Mouse (Mus musculus): Measurements from ENCODE around the gene Sirt5.

The Sirt5 gene

GRCm38 (mm10) chr13:43372892-43373291 lies 7.6 kb downstream of the Sirt5 start:
- in situ Hi-C loops (cut with MboI; ENCODE audit: low sequenced_read_pairs) = no loop called here

- in situ Hi-C loops (cut with MboI; ENCODE audit: low sequenced_read_pairs) = no loop called here
These were observed 8.9 kb downstream of the Sirt5 start for GRCm38 (mm10) chr13:43374205-43374604.

GRCm38 (mm10) chr13:43374918-43375432 lies 9.7 kb downstream of the Sirt5 start:
- in situ Hi-C loops (cut with MboI; ENCODE audit: low sequenced_read_pairs) = no loop called here

- in situ Hi-C loops (cut with MboI; ENCODE audit: low sequenced_read_pairs) = no loop called here
These were observed 14.7 kb downstream of the Sirt5 start for GRCm38 (mm10) chr13:43379989-43380388.

GRCm38 (mm10) chr13:43385321-43385720 lies 20.0 kb downstream of the Sirt5 start:
- in situ Hi-C loops (cut with MboI; ENCODE audit: low sequenced_read_pairs) = no loop called here

- in situ Hi-C loops (cut with MboI; ENCODE audit: low sequenced_read_pairs) = no loop called here
These were observed 32.5 kb downstream of the Sirt5 start for GRCm38 (mm10) chr13:43397700-43398296.

GRCm38 (mm10) chr13:43398297-43399080 lies 33.2 kb downstream of the Sirt5 start, which contains the start of gene Nol7:
TSS of gene Nol7 (plus strand) at chr13:43398390.
- in situ Hi-C loops (cut with MboI; ENCODE audit: low sequenced_read_pairs) = no loop called here

- in situ Hi-C loops (cut with MboI; ENCODE audit: low sequenced_read_pairs) = no loop called here
These were observed 34.3 kb downstream of the Sirt5 start for GRCm38 (mm10) chr13:43399576-43399975.

GRCm38 (mm10) chr13:43412311-43412710 lies 47.0 kb downstream of the Sirt5 start:
- in situ Hi-C loops (cut with MboI; ENCODE audit: low sequenced_read_pairs) = no loop called here

GRCm38 (mm10) chr13:43413611-43414010 lies 48.3 kb downstream of the Sirt5 start:
- in situ Hi-C loops (cut with MboI; ENCODE audit: low sequenced_read_pairs) = no loop called here

GRCm38 (mm10) chr13:43415249-43415648 lies 50.0 kb downstream of the Sirt5 start:
- in situ Hi-C loops (cut with MboI; ENCODE audit: low sequenced_read_pairs) = no loop called here

- in situ Hi-C loops (cut with MboI; ENCODE audit: low sequenced_read_pairs) = no loop called here
These were observed 63.1 kb downstream of the Sirt5 start for GRCm38 (mm10) chr13:43428436-43428835.

GRCm38 (mm10) chr13:43433395-43433794 lies 68.1 kb downstream of the Sirt5 start:
- in situ Hi-C loops (cut with MboI; ENCODE audit: low sequenced_read_pairs) = no loop called here

GRCm38 (mm10) chr13:43440376-43440775 lies 75.1 kb downstream of the Sirt5 start:
- in situ Hi-C loops (cut with MboI; ENCODE audit: low sequenced_read_pairs) = no loop called here

- in situ Hi-C loops (cut with MboI; ENCODE audit: low sequenced_read_pairs) = no loop called here
These were observed 77.3 kb downstream of the Sirt5 start for GRCm38 (mm10) chr13:43442551-43442950.

- in situ Hi-C loops (cut with MboI; ENCODE audit: low sequenced_read_pairs) = no loop called here
These were observed 78.4 kb downstream of the Sirt5 start for GRCm38 (mm10) chr13:43443706-43444105.

GRCm38 (mm10) chr13:43444717-43445116 lies 79.4 kb downstream of the Sirt5 start:
- in situ Hi-C loops (cut with MboI; ENCODE audit: low sequenced_read_pairs) = no loop called here

All from CH12F3 (cell line).